Mouse (Mus musculus): Measurements from ENCODE around the gene Dtymk. TPM values are rescaled to one million over a fixed set of nuclear protein-coding genes. Genes with fewer than 3 reads are reported as not detected.
A peak's percentile ranks its signal among the peaks of the same experiment; 100 is the strongest.

The Dtymk gene
- polyA plus RNA-seq, 1 experiment, result 81.4 TPM

DNA sequence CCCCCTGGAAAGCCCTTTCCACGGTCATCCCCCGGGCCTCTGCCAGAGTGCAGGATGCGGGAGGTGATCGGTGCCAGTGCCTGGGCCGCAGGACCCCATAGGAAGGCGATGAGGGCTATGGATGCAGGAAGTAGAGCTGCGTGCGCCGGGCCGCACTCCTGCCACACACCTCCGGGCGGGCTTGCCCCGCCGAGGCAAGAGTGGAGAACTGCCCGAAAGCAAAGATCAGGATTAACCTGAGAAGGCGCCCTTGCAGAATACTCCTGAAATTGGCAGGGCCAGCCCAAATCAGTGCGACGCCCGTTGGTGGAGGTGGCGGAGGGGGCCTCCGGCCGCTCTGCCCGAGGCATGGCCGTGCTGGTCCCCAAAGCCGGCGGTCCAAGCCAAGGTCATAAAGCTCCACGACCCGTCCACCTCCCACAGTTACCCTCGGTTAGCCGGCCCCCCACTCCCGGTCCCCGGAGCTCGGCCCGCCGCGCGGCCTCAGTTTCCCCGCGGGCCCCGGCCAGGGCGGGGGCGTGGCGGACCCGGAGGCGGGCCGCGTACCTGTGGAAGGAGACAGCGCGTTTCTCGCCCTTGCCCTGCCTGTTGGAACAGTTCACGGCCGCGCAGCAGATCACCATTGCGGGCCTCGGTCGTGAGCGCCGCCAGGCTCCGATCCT, 47.7 kb downstream of the Dtymk start:
- Histone ChIP-seq H3K4me2 (ENCODE audit: low read depth) (peak overlapping the region; percentile 93), H3ac (ENCODE audit: control insufficient read depth, insufficient read length) (peak overlapping the region; percentile 82), H3K36me3 (ENCODE audit: control insufficient read depth, insufficient read depth) (no peaks in the 10 kb centered on the region), H3K27me3 (ENCODE audit: control insufficient read depth, insufficient read depth, insufficient read length) (no peaks in the 10 kb centered on the region), H3K79me2 (ENCODE audit: control insufficient read depth, insufficient read depth) (peaks cover 55% of the 10 kb centered on the region), H3K4me3 (peak overlapping the region; percentile 45)
- TF ChIP-seq SRF (IDR thresholded peaks at IDR 0.05; ENCODE audit: control insufficient read depth, insufficient read length, low read depth) (no peak), POLR2A (IDR thresholded peaks at IDR 0.05; ENCODE audit: insufficient read length, low read depth) (peak; percentile 47), MAX (IDR thresholded peaks at IDR 0.05; ENCODE audit: low read depth) (no peak)

DNA sequence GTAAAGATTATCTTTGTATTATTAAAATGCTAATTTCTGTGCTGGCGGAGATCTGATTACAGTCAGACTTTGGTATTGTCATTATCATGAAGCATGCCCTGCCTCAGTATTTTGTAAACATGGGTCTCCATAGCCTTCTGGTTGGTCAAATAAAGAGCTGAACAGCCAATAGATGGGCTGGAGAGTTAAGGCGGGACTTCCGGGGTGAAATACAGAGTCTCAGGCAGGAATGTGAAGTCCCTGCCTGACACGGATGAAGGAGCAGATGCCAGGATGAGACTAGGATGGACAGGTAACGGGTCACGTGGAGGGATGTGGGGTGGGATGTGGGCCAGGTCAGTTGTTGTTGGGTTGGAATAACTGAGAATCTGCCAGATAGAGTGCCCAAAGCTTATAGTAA, 50.4 kb downstream of the Dtymk start, which contains the start of gene Atg4b:
Gene Atg4b, plus strand, starts transcription at position 211 of the 400 bp plus-strand sequence.
- Histone ChIP-seq H3K27me3 (ENCODE audit: control insufficient read depth, insufficient read depth, insufficient read length) (no peaks in the 10 kb centered on the region), H3ac (ENCODE audit: control insufficient read depth, insufficient read length) (no peak within 1 kb of the TSS), H3K79me2 (ENCODE audit: control insufficient read depth, insufficient read depth) (peaks cover 27% of the 10 kb centered on the region), H3K4me2 (ENCODE audit: low read depth) (no peak within 1 kb of the TSS), H3K4me3 (no peak within 1 kb of the TSS), H3K36me3 (ENCODE audit: control insufficient read depth, insufficient read depth) (no peaks in the 10 kb centered on the region)
- no peak for TF ChIP-seq USF1 (IDR thresholded peaks at IDR 0.05; ENCODE audit: low read depth)
- no peak for TF ChIP-seq E2F4 (IDR thresholded peaks at IDR 0.05; ENCODE audit: insufficient read depth)
- no peak for TF ChIP-seq TCF3 (IDR thresholded peaks at IDR 0.05; ENCODE audit: insufficient read length, low read depth)
- TF ChIP-seq POLR2AphosphoS2 (IDR thresholded peaks at IDR 0.05; ENCODE audit: insufficient read length, low read depth), result no peak
- TF ChIP-seq CEBPB (IDR thresholded peaks at IDR 0.05; ENCODE audit: insufficient read depth, poor library complexity, severe bottlenecking), result no peak
- no peak for TF ChIP-seq MYOD1 (IDR thresholded peaks at IDR 0.05; ENCODE audit: control insufficient read depth in 1 of 3, insufficient read length in 2 of 3, low read depth in 2 of 3)
- TF ChIP-seq REST (IDR thresholded peaks at IDR 0.05; ENCODE audit: insufficient read depth, insufficient read length), result no peak
- no peak for TF ChIP-seq MYOG (IDR thresholded peaks at IDR 0.05; ENCODE audit: control insufficient read depth in 1 of 3, insufficient read depth in 1 of 3, insufficient read length in 2 of 3, low read depth in 2 of 3)
- no peak for TF ChIP-seq TCF12 (IDR thresholded peaks at IDR 0.05; ENCODE audit: insufficient read depth, poor library complexity, severe bottlenecking)

DNA sequence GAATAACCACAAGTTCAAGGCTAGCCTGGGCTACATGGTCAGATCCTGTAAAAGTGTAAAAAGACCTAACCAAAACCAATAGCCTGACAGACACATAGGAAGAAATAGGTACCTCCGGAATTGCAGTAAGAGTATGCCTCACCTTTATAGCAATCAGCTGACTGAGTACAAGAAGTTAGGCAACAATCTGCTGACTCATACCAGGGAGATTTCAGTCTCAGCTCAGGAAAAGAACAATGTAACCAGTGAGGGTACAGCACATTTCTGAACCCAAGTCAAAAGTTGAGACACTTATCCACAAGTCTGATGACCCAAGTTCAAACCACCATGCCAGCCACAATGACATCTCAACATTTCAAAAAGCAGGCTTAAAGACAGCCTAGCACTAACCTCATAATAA, 53.2 kb downstream of the Dtymk start:
- Histone ChIP-seq H3K27me3 (ENCODE audit: control insufficient read depth, insufficient read depth, insufficient read length) (no peaks in the 10 kb centered on the region), H3K36me3 (ENCODE audit: control insufficient read depth, insufficient read depth) (no peaks in the 10 kb centered on the region), H3K79me2 (ENCODE audit: control insufficient read depth, insufficient read depth) (peaks cover 12% of the 10 kb centered on the region), H3ac (ENCODE audit: control insufficient read depth, insufficient read length) (no peak overlapping the region), H3K4me3 (no peak overlapping the region), H3K4me2 (ENCODE audit: low read depth) (no peak overlapping the region)
- TF ChIP-seq SRF (IDR thresholded peaks at IDR 0.05; ENCODE audit: control insufficient read depth, insufficient read length, low read depth) (no peak), MYOG (IDR thresholded peaks at IDR 0.05; ENCODE audit: control insufficient read depth in 1 of 3, insufficient read depth in 1 of 3, insufficient read length in 2 of 3, low read depth in 2 of 3) (no peak)

DNA sequence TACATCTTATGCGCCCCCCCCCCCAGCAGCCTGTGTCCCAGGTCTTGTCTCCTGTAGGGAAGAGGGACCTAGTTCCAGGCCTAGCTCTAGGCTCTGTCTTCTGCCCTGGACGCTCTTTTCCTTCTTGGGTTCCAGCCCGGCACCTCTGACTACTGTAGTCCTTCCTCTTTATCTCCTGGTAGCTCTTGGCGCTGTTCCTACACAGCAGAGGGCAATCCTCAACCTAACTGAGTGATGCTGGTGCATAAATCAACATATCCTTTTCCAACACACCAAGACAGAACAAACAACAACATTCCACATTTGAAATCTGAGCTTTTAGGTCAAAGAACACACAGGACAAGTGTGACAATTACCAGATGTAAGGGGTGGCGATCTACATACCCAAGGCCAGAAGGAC, 55.6 kb downstream of the Dtymk start:
- no peak overlapping the region for H3K4me3 ChIP-seq
- no peaks in the 10 kb centered on the region for H3K27me3 ChIP-seq (ENCODE audit: control insufficient read depth, insufficient read depth, insufficient read length)
- H3ac ChIP-seq (ENCODE audit: control insufficient read depth, insufficient read length), result no peak overlapping the region
- H3K36me3 ChIP-seq (ENCODE audit: control insufficient read depth, insufficient read depth), result no peaks in the 10 kb centered on the region
- H3K4me2 ChIP-seq (ENCODE audit: low read depth), result no peak overlapping the region
- peaks cover 20% of the 10 kb centered on the region for H3K79me2 ChIP-seq (ENCODE audit: control insufficient read depth, insufficient read depth)
- TF ChIP-seq TCF3 (IDR thresholded peaks at IDR 0.05; ENCODE audit: insufficient read length, low read depth) (no peak), MYOD1 (IDR thresholded peaks at IDR 0.05; ENCODE audit: control insufficient read depth in 1 of 3, insufficient read length in 2 of 3, low read depth in 2 of 3) (no peak), USF1 (IDR thresholded peaks at IDR 0.05; ENCODE audit: low read depth) (no peak)

DNA sequence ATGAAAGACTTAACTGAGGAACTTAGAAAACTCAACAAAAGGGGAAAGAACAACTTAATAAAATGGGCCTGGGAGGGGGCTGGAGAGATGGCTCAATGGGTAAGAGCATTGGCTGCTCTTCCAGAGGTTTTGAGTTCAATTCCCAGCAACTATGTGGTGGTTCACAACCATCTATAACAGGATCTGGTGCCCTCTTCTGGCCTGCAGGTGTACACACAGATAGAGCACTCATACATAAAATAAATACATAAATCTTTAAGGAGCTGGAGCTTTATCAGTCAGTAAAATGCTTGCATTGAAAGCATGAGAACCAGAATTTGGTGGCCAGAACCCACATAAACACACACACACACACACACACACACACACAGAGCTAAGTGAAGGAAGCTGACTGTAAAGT, 58.8 kb downstream of the Dtymk start:
- no peak overlapping the region for H3K4me3 ChIP-seq
- no peak overlapping the region for H3ac ChIP-seq (ENCODE audit: control insufficient read depth, insufficient read length)
- no peak overlapping the region for H3K4me2 ChIP-seq (ENCODE audit: low read depth)
- H3K36me3 ChIP-seq (ENCODE audit: control insufficient read depth, insufficient read depth), result no peaks in the 10 kb centered on the region
- TF ChIP-seq USF1 (IDR thresholded peaks at IDR 0.05; ENCODE audit: low read depth) (no peak), E2F4 (IDR thresholded peaks at IDR 0.05; ENCODE audit: insufficient read depth) (no peak), REST (IDR thresholded peaks at IDR 0.05; ENCODE audit: insufficient read depth, insufficient read length) (no peak), TCF12 (IDR thresholded peaks at IDR 0.05; ENCODE audit: insufficient read depth, poor library complexity, severe bottlenecking) (no peak), MAX (IDR thresholded peaks at IDR 0.05; ENCODE audit: low read depth) (no peak), CEBPB (IDR thresholded peaks at IDR 0.05; ENCODE audit: insufficient read depth, poor library complexity, severe bottlenecking) (no peak), SRF (IDR thresholded peaks at IDR 0.05; ENCODE audit: control insufficient read depth, insufficient read length, low read depth) (no peak)
- H3K27me3 ChIP-seq (ENCODE audit: control insufficient read depth, insufficient read depth, insufficient read length), result no peaks in the 10 kb centered on the region
- H3K79me2 ChIP-seq (ENCODE audit: control insufficient read depth, insufficient read depth), result peaks cover 20% of the 10 kb centered on the region

Other genes starting within 250 kb of the Dtymk start
- gene Stk25, start 143.3 kb downstream of the Dtymk start, polyA plus RNA-seq (2012; fragmentation: generic; extraction: Trizol), result 119 TPM
- 37.8 TPM for gene Bok, start 116.3 kb downstream of the Dtymk start, polyA plus RNA-seq (2012; fragmentation: generic; extraction: Trizol)
- 49.9 TPM for gene Atg4b, start 50.4 kb downstream of the Dtymk start, polyA plus RNA-seq (2012; fragmentation: generic; extraction: Trizol)
- gene Thap4, start 47.1 kb downstream of the Dtymk start, polyA plus RNA-seq (2012; fragmentation: generic; extraction: Trizol), result 52.9 TPM
- gene Ing5, start 2.0 kb upstream of the Dtymk start, polyA plus RNA-seq (2012; fragmentation: generic; extraction: Trizol), result 3.3 TPM
- gene D2hgdh, start 23.0 kb upstream of the Dtymk start, polyA plus RNA-seq (2012; fragmentation: generic; extraction: Trizol), result 7.6 TPM
- 0.14 TPM for gene Gal3st2, start 59.4 kb upstream of the Dtymk start, polyA plus RNA-seq (2012; fragmentation: generic; extraction: Trizol)
- gene Gal3st2b, start 116.4 kb upstream of the Dtymk start, polyA plus RNA-seq (2012; fragmentation: generic; extraction: Trizol), result not detected
- gene Gal3st2c, start 188.6 kb upstream of the Dtymk start, polyA plus RNA-seq (2012; fragmentation: generic; extraction: Trizol), result not detected
- not detected for gene Neu4, start 218.5 kb upstream of the Dtymk start, polyA plus RNA-seq (2012; fragmentation: generic; extraction: Trizol)